Mouse (Mus musculus) common myeloid progenitor, adult 5-6 weeks (primary cell): ENCODE measurements around the gene Magel2. TPM values are rescaled to one million over a fixed set of nuclear protein-coding genes. Genes with fewer than 3 reads are reported as not detected.

Experiments
- ATAC-seq: replicated peaks from 2 replicates; pipeline ENCODE4 v1.8.0; 2016; ENCODE audit warnings: low read depth, mild to moderate bottlenecking, moderate TSS enrichment, inconsistent platforms; ENCODE audit not compliant: poor library complexity, severe bottlenecking
- total RNA-seq: library from RNA; stranded (forward); fragments of 200-1000, 187-1606 nt; gene quantifications from 2 replicates; pipeline ENCODE4 v1.2.3, GENCODE M21; 2017

The Magel2 gene
- total RNA-seq, 1 experiment from 2014 or later = not detected

DNA sequence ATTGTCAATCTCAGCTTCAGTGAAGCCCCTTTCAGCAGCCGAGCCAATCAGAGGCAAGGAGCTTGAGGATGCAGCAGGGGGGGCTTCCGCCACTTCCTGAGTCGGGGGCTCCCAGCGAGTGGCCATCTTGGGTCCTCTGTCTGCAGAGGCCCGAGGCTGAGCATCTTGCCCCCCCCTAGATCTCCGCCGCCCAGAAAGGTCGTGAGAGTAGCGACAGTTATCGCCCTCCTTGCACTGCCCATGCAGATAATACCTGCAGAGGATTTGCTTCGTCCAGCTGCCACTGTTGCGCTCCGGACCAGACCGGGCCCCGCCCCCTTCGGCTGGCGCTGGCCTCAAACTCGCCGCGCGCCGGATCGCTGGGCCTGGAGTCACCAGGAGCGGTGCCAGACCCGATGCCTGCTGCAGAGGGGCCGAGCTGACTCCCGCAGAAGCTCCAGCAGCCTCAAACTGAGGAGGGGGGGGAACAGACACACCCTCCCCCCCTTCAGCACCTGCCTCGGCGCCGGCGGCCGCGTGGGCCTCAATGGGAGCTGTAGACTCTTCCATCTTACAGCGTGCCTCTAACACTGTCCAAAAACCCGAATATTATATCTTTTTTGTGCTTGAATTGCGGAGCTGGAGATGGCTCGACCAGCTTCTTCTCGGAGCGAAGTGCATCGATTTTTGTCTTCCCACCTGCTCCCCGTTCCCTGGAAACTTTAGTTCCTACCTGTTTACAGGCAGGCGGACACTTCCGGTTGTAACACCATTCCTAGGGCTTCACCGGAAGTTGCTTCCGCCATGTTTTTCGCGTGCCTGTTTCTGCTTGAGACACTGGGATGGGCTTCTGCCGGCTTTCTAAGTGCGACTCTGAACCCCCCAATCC lies 42.9 kb downstream of the Magel2 start, which contains the start of gene Mkrn3:
Gene Mkrn3, minus strand, starts transcription at position 647 of the 868 bp plus-strand sequence.
- ATAC-seq = peak; percentile 95

DNA sequence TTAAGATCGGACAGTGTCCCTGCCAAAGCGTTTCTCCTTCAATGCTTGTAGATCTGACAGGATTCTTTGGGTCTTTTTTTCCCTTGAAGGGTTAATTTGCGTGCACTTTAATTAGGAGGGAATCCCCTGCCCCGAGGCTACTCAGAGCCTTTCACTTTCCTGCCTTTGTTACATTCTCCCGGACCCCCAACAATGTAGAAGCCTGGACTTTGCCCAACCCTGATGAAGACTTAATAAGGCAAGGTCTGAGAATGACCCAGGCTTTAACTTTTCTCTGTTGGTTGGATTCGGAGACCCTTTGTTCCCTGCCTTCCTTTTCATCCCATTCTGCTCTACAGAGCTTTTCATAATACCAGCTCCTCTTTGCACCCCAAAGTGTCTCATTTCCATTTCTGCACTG lies 43.8 kb downstream of the Magel2 start:
- ATAC-seq = no peak

DNA sequence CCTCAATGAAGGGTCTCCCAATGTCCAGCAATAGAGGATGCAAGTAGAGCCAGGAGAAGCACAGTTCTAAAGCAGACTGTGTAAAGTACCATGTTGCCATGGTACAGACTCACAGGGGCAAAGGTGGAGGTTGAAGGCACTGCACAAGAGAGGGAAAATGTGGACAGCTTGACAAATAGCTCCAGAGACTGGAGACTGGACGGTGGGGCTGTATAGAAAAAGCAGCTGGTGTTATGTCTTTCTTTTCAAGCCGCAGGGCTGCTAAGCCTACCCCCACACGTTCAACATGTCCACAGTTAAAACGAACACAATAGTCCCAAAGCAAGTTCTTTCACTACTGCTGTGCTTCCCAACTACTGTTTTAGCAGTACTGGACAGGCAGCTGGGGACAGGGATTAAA lies 46.4 kb downstream of the Magel2 start:
- no peak for ATAC-seq

DNA sequence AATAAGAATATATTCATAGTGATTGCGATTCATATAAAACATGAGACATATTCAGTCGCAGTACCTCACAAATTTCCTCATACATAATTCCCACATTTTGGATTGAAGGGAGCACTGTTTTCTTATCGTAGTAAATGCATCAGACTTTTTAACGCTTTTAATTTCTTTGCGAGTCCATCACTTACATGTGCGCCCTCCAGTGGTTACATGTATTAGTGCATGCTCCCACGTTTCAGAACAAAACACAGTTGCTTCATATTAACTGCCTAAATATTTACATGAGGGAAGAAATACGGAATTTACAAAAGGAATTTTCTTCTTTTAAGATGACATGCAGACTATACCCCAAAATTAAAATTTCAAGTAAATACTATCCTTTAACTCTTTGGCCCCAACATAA lies 51.5 kb downstream of the Magel2 start:
- ATAC-seq = peak; percentile 65

Other genes starting within 250 kb of the Magel2 start
- 0.19 TPM in 1 of 2 replicates, not detected in the other for gene Ndn, start 30.4 kb upstream of the Magel2 start, total RNA-seq
- 0.53 and 1.0 TPM in 2 replicates for gene Mkrn3, start 43.1 kb downstream of the Magel2 start, total RNA-seq
- 4.5 and 6.1 TPM in 2 replicates for gene Peg12, start 87.5 kb downstream of the Magel2 start, total RNA-seq